In genomic region chr13:3896913-3897312, GRCm38 (mm10) we compare ENCODE assay signal across 10 mouse cellular contexts. TPM values are rescaled to one million over a fixed set of nuclear protein-coding genes. Genes with fewer than 3 reads are reported as not detected.
DNase-seq lines count a peak whose midpoint lies in the region; ATAC-seq and TF ChIP-seq lines count a peak whose summit lies in the region.
"Had no signal": no experiment of that assay in that cellular context is flagged by ENCODE, and none has a peak within 500 bp of the region (broad histone marks: within the 10 kb centered on the region; RNA-seq: fewer than 3 reads in every experiment).

No protein-coding gene starts in this region.

- H3K9me3 ChIP-seq in hindbrain, embryonic 10.5 days = no peaks in the 10 kb centered on the region
- H3K9me3 ChIP-seq in hindbrain, embryonic 12.5 days (replicated peaks) = no peaks in the 10 kb centered on the region
- H3K9me3 ChIP-seq in ES-Bruce4 (replicated peaks; ENCODE audit: control insufficient read depth, insufficient read depth, low read length, poor library complexity, severe bottlenecking) = no peaks in the 10 kb centered on the region
- H3K9me3 ChIP-seq: embryonic facial prominence, embryonic 12.5 days; megakaryocyte, embryonic 14.5 days had no signal

- no peak overlapping the region for H3K4me2 ChIP-seq in hindbrain, embryonic 12.5 days (replicated peaks)
- H3K4me2 ChIP-seq: embryonic facial prominence, embryonic 12.5 days had no signal

- TF ChIP-seq POLR2A in ES-Bruce4 (IDR thresholded peaks at IDR 0.05; ENCODE audit: insufficient read depth, low read length) = no peak

- H3K4me1 ChIP-seq in hindbrain, embryonic 10.5 days (replicated peaks) = peaks cover 14% of the 10 kb centered on the region; the same call in 1 of the 2 replicates
- no peaks in the 10 kb centered on the region for H3K4me1 ChIP-seq in hindbrain, embryonic 12.5 days
- no peaks in the 10 kb centered on the region for H3K4me1 ChIP-seq in ES-Bruce4 (ENCODE audit: control insufficient read depth, insufficient read depth, low read length)

- H3K4me3 ChIP-seq in hindbrain, embryonic 10.5 days = no peak overlapping the region
- H3K4me3 ChIP-seq in hindbrain, embryonic 12.5 days = no peak overlapping the region
- H3K4me3 ChIP-seq in ES-Bruce4 (ENCODE audit: low read depth, low read length) = no peak overlapping the region
- H3K4me3 ChIP-seq: embryonic facial prominence, embryonic 12.5 days; megakaryocyte, embryonic 14.5 days had no signal

- WGBS in hindbrain, embryonic 10.5 days = 45% methylated on average over 5 of the region's 5 CpGs
- 40% methylated on average over 5 of the region's 5 CpGs for WGBS in hindbrain, embryonic 12.5 days

- no peak for TF ChIP-seq EP300 in ES-Bruce4 (IDR thresholded peaks at IDR 0.05; ENCODE audit: insufficient read depth, low read depth, low read length)

- peaks cover 39% of the 10 kb centered on the region for H3K36me3 ChIP-seq in hindbrain, embryonic 10.5 days
- no peaks in the 10 kb centered on the region for H3K36me3 ChIP-seq in hindbrain, embryonic 12.5 days
- no peaks in the 10 kb centered on the region; the same call in 1 of the 2 replicates for H3K36me3 ChIP-seq in ES-Bruce4 (ENCODE audit: control insufficient read depth, insufficient read depth, low read length, poor library complexity, severe bottlenecking)

- peak; percentile 41 for TF ChIP-seq CTCF in ES-Bruce4 (IDR thresholded peaks at IDR 0.05; ENCODE audit: low read depth, low read length)

- no peak for ATAC-seq in hindbrain, embryonic 12.5 days (ENCODE audit: low FRiP score)

- H3K27ac ChIP-seq in hindbrain, embryonic 10.5 days = no peak overlapping the region
- H3K27ac ChIP-seq in hindbrain, embryonic 12.5 days = no peak overlapping the region
- no peak overlapping the region for H3K27ac ChIP-seq in ES-Bruce4 (ENCODE audit: insufficient read depth, low read length)
- H3K27ac ChIP-seq: embryonic facial prominence, embryonic 12.5 days had no signal

- no peaks in the 10 kb centered on the region for H3K27me3 ChIP-seq in hindbrain, embryonic 10.5 days (ENCODE audit: insufficient read depth, poor library complexity, severe bottlenecking)
- H3K27me3 ChIP-seq in hindbrain, embryonic 12.5 days = no peaks in the 10 kb centered on the region
- no peaks in the 10 kb centered on the region for H3K27me3 ChIP-seq in ES-Bruce4 (ENCODE audit: control insufficient read depth, insufficient read depth, low read length, poor library complexity, severe bottlenecking)
- H3K27me3 ChIP-seq: embryonic facial prominence, embryonic 12.5 days; megakaryocyte, embryonic 14.5 days had no signal

- peak; percentile 66 for DNase-seq in hindbrain, embryonic 10.5 days (ENCODE audit: low spot score)
- DNase-seq in cerebellum, adult 11-12 months = peak; percentile 65
- peak; percentile 63 to 93 for DNase-seq in frontal cortex, adult 2 months (ENCODE audit: extremely low spot score in 1 of 2, low spot score in 1 of 2)
- DNase-seq in layer of hippocampus, adult 18-20 months (ENCODE audit: low spot score in 2 of 2) = peak; percentile 47 to 86
- DNase-seq in lung, postnatal 14 days = peak; percentile 84
- peak; percentile 68 to 80 for DNase-seq in spleen, postnatal 10 days (ENCODE audit: low spot score in 2 of 2)

- H3K9ac ChIP-seq in hindbrain, embryonic 12.5 days = no peak overlapping the region
- H3K9ac ChIP-seq in ES-Bruce4 (ENCODE audit: low read depth, poor library complexity, severe bottlenecking) = no peak overlapping the region
- H3K9ac ChIP-seq: embryonic facial prominence, embryonic 12.5 days had no signal

RNA-seq across cellular contexts. Expression of gene Net1, which starts 21.1 kb away (rescaled TPM):
- polyA plus RNA-seq in hindbrain, embryonic 10.5 days (2016; fragmentation: Nextera tagmentation; extraction: Ambion mirVana) = 40.3 and 49.5 TPM in 2 replicates
- 38.0 and 56.8 TPM in 2 replicates for polyA plus RNA-seq in hindbrain, embryonic 12.5 days (2016; fragmentation: Nextera tagmentation; extraction: Ambion mirVana)
- polyA plus RNA-seq in ES-Bruce4 (2011; ENCODE audit: insufficient read depth, insufficient read length, low read depth, missing spikeins) = 64.7 and 71.6 TPM in 2 replicates
- 12.4 and 18.1 TPM in 2 replicates for polyA plus RNA-seq in frontal cortex, adult 2 months (2012; rRNA removed)
- total RNA-seq in layer of hippocampus, adult 18-20 months (2021) = 10 to 100 TPM; 32.8 to 41.4 TPM

RNA-seq across cellular contexts. Expression of gene Tubal3, which starts 21.2 kb away (rescaled TPM):
- 0.12 TPM in 1 of 2 replicates, not detected in the other for polyA plus RNA-seq in hindbrain, embryonic 10.5 days (2016; fragmentation: Nextera tagmentation; extraction: Ambion mirVana)
- not detected in 2 replicates for polyA plus RNA-seq in hindbrain, embryonic 12.5 days (2016; fragmentation: Nextera tagmentation; extraction: Ambion mirVana)
- not detected in 2 replicates for polyA plus RNA-seq in ES-Bruce4 (2011; ENCODE audit: insufficient read depth, insufficient read length, low read depth, missing spikeins)
- polyA plus RNA-seq in frontal cortex, adult 2 months (2012; rRNA removed) = not detected in 2 replicates
- total RNA-seq in layer of hippocampus, adult 18-20 months (2021) = not detected
- polyA plus RNA-seq: embryonic facial prominence, embryonic 12.5 days had no signal

RNA-seq across cellular contexts. Expression of gene Calm5, which starts 42.9 kb away (rescaled TPM):
- not detected in 2 replicates for polyA plus RNA-seq in hindbrain, embryonic 10.5 days (2016; fragmentation: Nextera tagmentation; extraction: Ambion mirVana)
- not detected in 2 replicates for polyA plus RNA-seq in hindbrain, embryonic 12.5 days (2016; fragmentation: Nextera tagmentation; extraction: Ambion mirVana)
- polyA plus RNA-seq in ES-Bruce4 (2011; ENCODE audit: insufficient read depth, insufficient read length, low read depth, missing spikeins) = not detected in 2 replicates
- not detected in 2 replicates for polyA plus RNA-seq in frontal cortex, adult 2 months (2012; rRNA removed)
- not detected for total RNA-seq in layer of hippocampus, adult 18-20 months (2021)
- polyA plus RNA-seq: embryonic facial prominence, embryonic 12.5 days had no signal

RNA-seq across cellular contexts. Expression of gene Ucn3, which starts 48.2 kb away (rescaled TPM):
- not detected in 2 replicates for polyA plus RNA-seq in hindbrain, embryonic 10.5 days (2016; fragmentation: Nextera tagmentation; extraction: Ambion mirVana)
- polyA plus RNA-seq in hindbrain, embryonic 12.5 days (2016; fragmentation: Nextera tagmentation; extraction: Ambion mirVana) = not detected in 2 replicates
- polyA plus RNA-seq in ES-Bruce4 (2011; ENCODE audit: insufficient read depth, insufficient read length, low read depth, missing spikeins) = not detected in 2 replicates
- polyA plus RNA-seq in frontal cortex, adult 2 months (2012; rRNA removed) = not detected in 2 replicates
- not detected for total RNA-seq in layer of hippocampus, adult 18-20 months (2021)
- polyA plus RNA-seq: embryonic facial prominence, embryonic 12.5 days had no signal

RNA-seq across cellular contexts. Expression of gene Calm4, which starts 59.4 kb away (rescaled TPM):
- polyA plus RNA-seq in hindbrain, embryonic 10.5 days (2016; fragmentation: Nextera tagmentation; extraction: Ambion mirVana) = not detected in 2 replicates
- polyA plus RNA-seq in hindbrain, embryonic 12.5 days (2016; fragmentation: Nextera tagmentation; extraction: Ambion mirVana) = not detected in 2 replicates
- polyA plus RNA-seq in ES-Bruce4 (2011; ENCODE audit: insufficient read depth, insufficient read length, low read depth, missing spikeins) = not detected in 2 replicates
- not detected in 2 replicates for polyA plus RNA-seq in frontal cortex, adult 2 months (2012; rRNA removed)
- not detected for total RNA-seq in layer of hippocampus, adult 18-20 months (2021)
